Mouse (Mus musculus): ENCODE results near the gene Aqp3. TPM values are rescaled to one million over a fixed set of nuclear protein-coding genes. Genes with fewer than 3 reads are reported as not detected.

Aqp3 gene
- polyA plus RNA-seq, 1 experiment from 2014 or later: 4.1 TPM

DNA sequence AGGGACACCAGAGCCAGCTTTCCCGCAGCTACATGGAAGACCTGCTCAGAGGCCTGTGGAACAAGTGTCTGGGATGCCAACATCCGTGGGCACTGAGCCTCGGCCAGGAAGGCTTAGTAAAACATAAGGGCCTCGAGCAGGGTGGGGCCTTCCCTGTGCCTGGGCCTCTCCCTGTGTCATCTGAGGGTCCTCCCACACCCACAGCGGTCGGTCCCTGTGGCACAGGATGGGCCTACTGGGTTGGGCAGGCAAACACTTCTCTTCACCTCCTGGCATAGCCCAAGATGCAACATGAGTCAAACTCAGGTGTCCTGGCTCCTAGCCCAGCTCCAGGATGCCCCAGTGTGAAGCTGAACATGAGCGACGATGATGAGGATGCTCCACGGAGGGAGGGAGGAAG, 40.6 kb downstream of the Aqp3 start:
- Histone ChIP-seq H3K9me3 (ENCODE audit: control insufficient read depth) (no peaks in the 10 kb centered on the region), H3K27ac (ENCODE audit: low read depth, low read length) (no peak overlapping the region), H3K4me2 (replicated peaks; ENCODE audit: low read depth) (no peak overlapping the region), H3K4me3 (ENCODE audit: low read depth, low read length) (no peak overlapping the region), H3K4me1 (replicated peaks; ENCODE audit: control insufficient read depth, insufficient read depth, low read length) (no peaks in the 10 kb centered on the region), H3K9ac (ENCODE audit: low read depth, low read length) (no peak overlapping the region), H3K27me3 (replicated peaks; ENCODE audit: control insufficient read depth, insufficient read depth, low read length) (no peaks in the 10 kb centered on the region), H3K36me3 (ENCODE audit: control insufficient read depth, insufficient read depth) (no peaks in the 10 kb centered on the region)
- ATAC-seq: no peak
- 54% methylated on average over 8 of the region's 9 CpGs for WGBS
- TF ChIP-seq CTCF (IDR thresholded peaks at IDR 0.05; ENCODE audit: low read depth): no peak

DNA sequence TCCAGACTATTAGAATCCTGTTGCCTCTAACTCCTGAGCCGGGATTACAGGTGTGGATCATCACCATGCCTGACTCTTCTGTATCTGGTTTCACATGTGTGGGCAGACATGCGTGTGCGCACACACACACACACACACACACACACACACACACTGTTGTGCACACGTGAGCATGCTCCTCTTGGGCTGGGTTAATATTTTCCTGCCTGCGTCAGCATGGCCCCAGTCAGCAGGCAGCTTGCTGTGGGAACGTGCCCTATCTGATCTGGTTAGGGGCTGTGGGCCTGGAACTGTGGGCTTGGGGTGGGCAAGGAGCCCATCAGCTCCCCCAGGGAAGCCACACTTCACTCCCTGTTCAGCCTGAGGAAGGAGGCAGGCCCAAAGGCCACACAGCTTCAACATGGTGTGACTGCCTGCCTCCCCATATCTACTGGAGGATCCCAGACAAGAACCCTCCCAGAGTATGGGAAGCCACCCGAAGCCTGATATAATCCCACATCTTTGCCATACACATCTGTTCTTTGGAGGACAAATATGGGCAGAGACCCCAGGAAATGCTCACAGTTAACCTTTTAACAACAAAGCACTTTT, 41.1 kb downstream of the Aqp3 start:
- no peak; the same call in 1 of the 2 replicates for ATAC-seq
- H3K9me3 ChIP-seq (ENCODE audit: control insufficient read depth): no peaks in the 10 kb centered on the region
- H3K9ac ChIP-seq (ENCODE audit: low read depth, low read length): no peak overlapping the region
- no peak for TF ChIP-seq CTCF (IDR thresholded peaks at IDR 0.05; ENCODE audit: low read depth)
- no peaks in the 10 kb centered on the region for H3K27me3 ChIP-seq (replicated peaks; ENCODE audit: control insufficient read depth, insufficient read depth, low read length)
- H3K4me3 ChIP-seq (ENCODE audit: low read depth, low read length): no peak overlapping the region
- no peak overlapping the region for H3K27ac ChIP-seq (ENCODE audit: low read depth, low read length)
- H3K4me1 ChIP-seq (replicated peaks; ENCODE audit: control insufficient read depth, insufficient read depth, low read length): no peaks in the 10 kb centered on the region
- H3K4me2 ChIP-seq (replicated peaks; ENCODE audit: low read depth): no peak overlapping the region
- WGBS: 63% methylated on average over 7 of the region's 7 CpGs
- no peaks in the 10 kb centered on the region for H3K36me3 ChIP-seq (ENCODE audit: control insufficient read depth, insufficient read depth)

DNA sequence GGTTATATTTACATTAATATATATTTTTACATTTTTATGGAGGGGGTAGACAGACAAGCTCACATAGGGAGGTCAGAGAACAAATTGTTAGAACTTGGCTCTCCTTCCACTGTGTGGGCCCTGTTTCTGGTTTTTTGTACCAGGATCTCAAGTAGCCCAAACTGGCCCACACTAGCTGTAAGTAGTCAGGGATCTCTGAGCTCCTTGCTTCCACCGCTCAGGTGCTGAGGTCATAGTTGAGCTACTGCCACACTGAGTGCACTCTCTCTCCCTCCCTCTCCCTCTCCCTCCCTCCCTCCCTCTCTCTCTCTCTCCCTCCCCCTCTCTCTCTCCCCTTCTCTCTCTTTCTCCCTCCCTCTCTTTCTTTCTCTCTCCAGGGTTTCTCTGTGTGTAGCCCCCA, 41.7 kb downstream of the Aqp3 start:
- no peak for ATAC-seq
- no peak overlapping the region for H3K27ac ChIP-seq (ENCODE audit: low read depth, low read length)
- no peak overlapping the region for H3K4me3 ChIP-seq (ENCODE audit: low read depth, low read length)
- no peak overlapping the region for H3K9ac ChIP-seq (ENCODE audit: low read depth, low read length)
- no peaks in the 10 kb centered on the region for H3K27me3 ChIP-seq (replicated peaks; ENCODE audit: control insufficient read depth, insufficient read depth, low read length)
- no peaks in the 10 kb centered on the region for H3K9me3 ChIP-seq (ENCODE audit: control insufficient read depth)
- no peak for TF ChIP-seq CTCF (IDR thresholded peaks at IDR 0.05; ENCODE audit: low read depth)
- H3K4me2 ChIP-seq (replicated peaks; ENCODE audit: low read depth): no peak overlapping the region
- no peaks in the 10 kb centered on the region for H3K36me3 ChIP-seq (ENCODE audit: control insufficient read depth, insufficient read depth)
- WGBS: 43% methylated on average over 1 of the region's 1 CpGs
- no peaks in the 10 kb centered on the region for H3K4me1 ChIP-seq (replicated peaks; ENCODE audit: control insufficient read depth, insufficient read depth, low read length)

DNA sequence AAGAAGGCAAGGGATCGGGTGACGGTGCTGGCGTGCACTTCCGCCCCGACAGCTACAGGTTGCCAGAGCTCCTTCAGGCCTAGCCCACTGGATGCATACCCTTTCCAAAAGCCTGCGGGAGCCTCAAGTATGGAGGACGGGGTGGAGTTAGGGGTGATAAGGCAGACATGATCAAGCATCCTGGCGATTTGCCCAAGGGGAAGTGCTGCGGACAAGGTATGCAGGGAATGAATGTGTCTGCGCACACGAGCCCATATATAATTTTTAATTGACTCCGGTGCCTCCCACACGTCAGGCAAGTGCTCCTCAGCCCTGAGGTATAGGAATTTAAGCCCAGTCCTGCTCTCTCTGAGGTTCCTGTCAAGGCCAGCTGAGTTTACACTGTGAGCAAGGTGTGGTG, 42.9 kb downstream of the Aqp3 start:
- Histone ChIP-seq H3K4me3 (ENCODE audit: low read depth, low read length) (no peak overlapping the region), H3K4me1 (replicated peaks; ENCODE audit: control insufficient read depth, insufficient read depth, low read length) (no peaks in the 10 kb centered on the region), H3K36me3 (ENCODE audit: control insufficient read depth, insufficient read depth) (no peaks in the 10 kb centered on the region), H3K27me3 (replicated peaks; ENCODE audit: control insufficient read depth, insufficient read depth, low read length) (no peaks in the 10 kb centered on the region), H3K9ac (ENCODE audit: low read depth, low read length) (no peak overlapping the region), H3K9me3 (ENCODE audit: control insufficient read depth) (no peaks in the 10 kb centered on the region), H3K27ac (ENCODE audit: low read depth, low read length) (no peak overlapping the region), H3K4me2 (replicated peaks; ENCODE audit: low read depth) (no peak overlapping the region; the same call in 1 of the 2 replicates)
- WGBS: 54% methylated on average over 13 of the region's 13 CpGs
- TF ChIP-seq CTCF (IDR thresholded peaks at IDR 0.05; ENCODE audit: low read depth): no peak
- no peak for ATAC-seq

DNA sequence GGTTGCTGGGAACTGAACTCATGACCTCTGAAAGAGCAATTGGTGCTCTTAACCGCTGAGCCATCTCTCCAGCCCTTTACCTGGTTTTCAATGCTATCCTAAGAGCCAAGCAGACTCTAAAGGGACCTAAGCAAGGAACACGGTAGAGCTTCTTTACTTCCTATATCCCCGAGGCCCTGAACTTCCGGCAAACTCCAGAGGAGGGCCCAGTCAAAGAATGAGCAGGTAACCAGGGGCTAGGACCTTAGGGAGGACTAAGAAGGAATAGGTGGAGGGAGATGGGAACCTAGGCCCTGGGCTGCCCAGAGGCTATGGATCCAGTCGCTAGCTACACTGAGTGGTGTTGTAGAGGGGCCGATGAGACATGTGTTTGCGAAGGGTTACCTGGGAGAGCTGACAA, 46.2 kb downstream of the Aqp3 start:
- no peak for TF ChIP-seq CTCF (IDR thresholded peaks at IDR 0.05; ENCODE audit: low read depth)
- no peak for ATAC-seq
- H3K36me3 ChIP-seq (ENCODE audit: control insufficient read depth, insufficient read depth): no peaks in the 10 kb centered on the region
- H3K4me3 ChIP-seq (ENCODE audit: low read depth, low read length): no peak overlapping the region
- H3K4me2 ChIP-seq (replicated peaks; ENCODE audit: low read depth): no peak overlapping the region
- H3K27me3 ChIP-seq (replicated peaks; ENCODE audit: control insufficient read depth, insufficient read depth, low read length): no peaks in the 10 kb centered on the region
- H3K4me1 ChIP-seq (replicated peaks; ENCODE audit: control insufficient read depth, insufficient read depth, low read length): no peaks in the 10 kb centered on the region
- WGBS: 83% methylated on average over 7 of the region's 7 CpGs
- H3K27ac ChIP-seq (ENCODE audit: low read depth, low read length): no peak overlapping the region
- H3K9me3 ChIP-seq (ENCODE audit: control insufficient read depth): no peaks in the 10 kb centered on the region
- no peak overlapping the region for H3K9ac ChIP-seq (ENCODE audit: low read depth, low read length)

DNA sequence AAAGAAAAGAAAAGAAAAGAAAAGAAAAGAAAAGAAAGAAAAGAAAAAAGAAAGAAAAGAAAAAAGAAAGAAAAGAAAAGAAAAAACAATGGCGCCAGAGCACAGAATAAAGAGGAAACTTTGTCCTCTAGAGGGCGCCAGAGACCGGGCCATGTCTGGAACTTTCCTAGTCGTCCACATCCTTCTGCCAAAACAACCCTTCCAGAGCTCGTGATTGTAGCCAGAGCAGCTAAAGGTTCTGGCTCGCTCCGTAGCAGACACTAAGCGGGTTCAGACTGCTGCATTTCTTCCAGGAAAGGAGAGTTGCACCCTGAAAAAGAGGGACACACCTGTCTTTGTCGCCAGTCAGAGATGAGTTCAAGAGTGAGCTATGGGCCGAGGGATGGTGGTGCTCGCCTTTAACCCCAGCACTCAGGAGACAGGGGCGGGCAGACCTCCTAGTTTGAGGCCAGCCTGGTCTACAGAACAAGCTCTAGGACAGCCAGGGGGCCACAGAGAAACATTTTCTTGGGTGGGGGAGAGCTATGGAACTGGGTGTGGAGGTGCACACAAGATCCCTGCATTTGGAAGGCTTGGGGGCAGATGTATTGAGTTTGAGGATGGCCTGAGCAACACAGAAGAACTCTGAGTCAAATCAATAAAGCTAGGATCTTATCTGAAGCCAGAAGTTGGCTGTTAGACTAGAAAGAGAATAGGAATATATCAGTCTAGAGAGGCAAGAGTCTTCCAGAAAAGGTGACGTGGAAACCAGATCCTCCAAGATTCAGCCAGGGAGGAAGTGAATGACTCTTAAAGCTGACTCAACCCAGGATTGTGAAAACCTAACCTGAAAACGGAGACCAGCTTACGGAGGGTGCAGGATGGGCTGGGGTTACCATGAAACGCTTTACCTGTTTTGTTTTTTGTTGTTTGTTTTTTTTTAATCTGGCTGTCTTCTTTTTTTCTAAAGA, 47.0 kb downstream of the Aqp3 start:
- no peaks in the 10 kb centered on the region for H3K36me3 ChIP-seq (ENCODE audit: control insufficient read depth, insufficient read depth)
- 38% methylated on average over 16 of the region's 16 CpGs for WGBS
- H3K27me3 ChIP-seq (replicated peaks; ENCODE audit: control insufficient read depth, insufficient read depth, low read length): no peaks in the 10 kb centered on the region
- H3K27ac ChIP-seq (ENCODE audit: low read depth, low read length): no peak overlapping the region
- H3K9me3 ChIP-seq (ENCODE audit: control insufficient read depth): no peaks in the 10 kb centered on the region
- no peaks in the 10 kb centered on the region for H3K4me1 ChIP-seq (replicated peaks; ENCODE audit: control insufficient read depth, insufficient read depth, low read length)
- peak; percentile 94 for TF ChIP-seq CTCF (IDR thresholded peaks at IDR 0.05; ENCODE audit: low read depth)
- no peak overlapping the region for H3K4me3 ChIP-seq (ENCODE audit: low read depth, low read length)
- ATAC-seq: no peak
- no peak overlapping the region for H3K9ac ChIP-seq (ENCODE audit: low read depth, low read length)
- peak overlapping the region; percentile 37; the same call in 1 of the 2 replicates for H3K4me2 ChIP-seq (replicated peaks; ENCODE audit: low read depth)

All from intestine, postnatal 0 days (tissue).